12 mouse cellular contexts compared by ENCODE assay signal in genomic region chr3:127762403-127762802, GRCm38 (mm10).
"Had no signal": no experiment of that assay in that cellular context is flagged by ENCODE, and none has a peak within 500 bp of the region (broad histone marks: within the 10 kb centered on the region; RNA-seq: fewer than 3 reads in every experiment).

No protein-coding gene starts in this region.

- H3K9ac ChIP-seq: kidney, embryonic 15.5 days; limb, embryonic 12.5 days; limb, embryonic 15.5 days; liver, embryonic 15.5 days; midbrain, embryonic 12.5 days; midbrain, embryonic 15.5 days; neural tube, embryonic 13.5 days; stomach, embryonic 15.5 days had no signal

- ATAC-seq: midbrain, embryonic 15.5 days had no signal

- H3K9me3 ChIP-seq: kidney, embryonic 15.5 days; limb, embryonic 12.5 days; limb, embryonic 15.5 days; liver, embryonic 15.5 days; midbrain, embryonic 12.5 days; midbrain, embryonic 15.5 days; neural tube, embryonic 13.5 days; stomach, embryonic 15.5 days had no signal

- H3K4me1 ChIP-seq: kidney, embryonic 15.5 days; limb, embryonic 12.5 days; limb, embryonic 15.5 days; stomach, embryonic 15.5 days had no signal

- H3K27me3 ChIP-seq: stomach, embryonic 15.5 days had no signal

- H3K36me3 ChIP-seq: kidney, embryonic 15.5 days; limb, embryonic 12.5 days; limb, embryonic 15.5 days; liver, embryonic 15.5 days; midbrain, embryonic 12.5 days; midbrain, embryonic 15.5 days; neural tube, embryonic 13.5 days; stomach, embryonic 15.5 days had no signal

- H3K4me2 ChIP-seq: kidney, embryonic 15.5 days; limb, embryonic 12.5 days; limb, embryonic 15.5 days; liver, embryonic 11.5 days; midbrain, embryonic 12.5 days; midbrain, embryonic 15.5 days; neural tube, embryonic 13.5 days; stomach, embryonic 15.5 days had no signal

- H3K4me3 ChIP-seq: kidney, embryonic 15.5 days; layer of hippocampus, adult 2 months; left cerebral cortex, adult 2 months; limb, embryonic 12.5 days; limb, embryonic 15.5 days; liver, embryonic 15.5 days; midbrain, embryonic 12.5 days; midbrain, embryonic 15.5 days; myocyte; neural tube, embryonic 13.5 days; stomach, embryonic 15.5 days had no signal

- H3K27ac ChIP-seq: kidney, embryonic 15.5 days; layer of hippocampus, adult 2 months; left cerebral cortex, adult 2 months; limb, embryonic 12.5 days; limb, embryonic 15.5 days; liver, embryonic 15.5 days; midbrain, embryonic 12.5 days; midbrain, embryonic 15.5 days; neural tube, embryonic 13.5 days; stomach, embryonic 15.5 days had no signal
